Mouse (Mus musculus) kidney, adult 2 months (tissue): ENCODE measurements around the gene Gabbr1. TPM values are rescaled to one million over a fixed set of nuclear protein-coding genes. Genes with fewer than 3 reads are reported as not detected.

Experiments
- DNase-seq: peaks from one replicate; pipeline ENCODE4 v3.0.0; 2021
- H3K27ac ChIP-seq: fragments of 200-500 bp; 2 replicates; pipeline ENCODE4 v1.5.1; 2012; ENCODE audit warnings: low read depth, low read length, control low read depth, inconsistent platforms; ENCODE audit not compliant: insufficient read depth
- H3K27me3 ChIP-seq: fragments of 200-500 bp; replicated peaks from 2 replicates; pipeline ENCODE4 v1.6.1; 2012; ENCODE audit warnings: mild to moderate bottlenecking, moderate library complexity, low read length, inconsistent platforms; ENCODE audit not compliant: control insufficient read depth, insufficient read depth
- H3K36me3 ChIP-seq: fragments of 200-500 bp; 2 replicates; pipeline ENCODE4 v1.6.1; 2012; ENCODE audit warnings: mild to moderate bottlenecking, moderate library complexity, low read length, inconsistent platforms; ENCODE audit not compliant: control insufficient read depth, insufficient read depth
- H3K4me1 ChIP-seq: fragments of 200-500 bp; 2 replicates; pipeline ENCODE4 v1.6.1; 2011; ENCODE audit warnings: low read length; ENCODE audit not compliant: control insufficient read depth, insufficient read depth
- H3K4me3 ChIP-seq: fragments of 200-500 bp; 2 replicates; pipeline ENCODE4 v1.5.1; 2011; ENCODE audit warnings: mild to moderate bottlenecking, low read depth, low read length, control low read depth; ENCODE audit not compliant: insufficient read depth
- CTCF ChIP-seq: fragments of 200-500 bp; conservative IDR thresholded peaks from 2 replicates; pipeline ENCODE4 v1.5.1; 2011; ENCODE audit warnings: low read depth, mild to moderate bottlenecking, control low read depth, low read length, moderate library complexity, mixed read lengths; ENCODE audit not compliant: insufficient read depth, insufficient read length
- POLR2A ChIP-seq: fragments of 200-500 bp; IDR thresholded peaks from one replicate; pipeline ENCODE4 v1.6.1; 2011; ENCODE audit warnings: low read depth, low read length, control low read depth
- WGBS: fragments of 180-500 bp; shearing (Covaris S2); methylation state at CpG from one replicate; pipeline ENCODE4 v1.1.7; 2018; 5-methylcytosine and 5-hydroxymethylcytosine counted together
- polyA plus RNA-seq: library from polyadenylated mRNA; depleted of rRNA; stranded (reverse); fragments of >200 nt; gene quantifications from 2 replicates; pipeline ENCODE4 v1.2.3, GENCODE M21; 2012

The Gabbr1 gene
- polyA plus RNA-seq, 1 experiment, result 21.0 TPM

- under 1% methylated on average over 58 of the region's 58 CpGs for WGBS
- DNase-seq, result peak; percentile 67
Measured at GRCm38 (mm10) chr17:37046312-37047112, 746 bp downstream of the Gabbr1 start.

GRCm38 (mm10) chr17:37047332-37047976 lies 1.7 kb downstream of the Gabbr1 start:
- Histone ChIP-seq H3K4me3 (no peak overlapping the region), H3K4me1 (no peaks in the 10 kb centered on the region; the same call in 1 of the 2 replicates), H3K27ac (no peak overlapping the region), H3K27me3 (no peaks in the 10 kb centered on the region), H3K36me3 (no peaks in the 10 kb centered on the region)
- 60% methylated on average over 19 of the region's 19 CpGs for WGBS
- DNase-seq, result no peak
- no peak for TF ChIP-seq POLR2A
- TF ChIP-seq CTCF, result no peak

More at GRCm38 (mm10) chr17:37046312-37047112, 746 bp downstream of the Gabbr1 start:
- H3K27ac ChIP-seq, result no peak overlapping the region
- no peaks in the 10 kb centered on the region for H3K36me3 ChIP-seq
- H3K4me3 ChIP-seq, result peak overlapping the region; percentile 72
- H3K4me1 ChIP-seq, result no peaks in the 10 kb centered on the region; the same call in 1 of the 2 replicates
- H3K27me3 ChIP-seq, result no peaks in the 10 kb centered on the region
- TF ChIP-seq CTCF (no peak), POLR2A (no peak)

GRCm38 (mm10) chr17:37047981-37048380 lies 2.2 kb downstream of the Gabbr1 start:
- Histone ChIP-seq H3K27ac (no peak overlapping the region), H3K36me3 (no peaks in the 10 kb centered on the region), H3K27me3 (no peaks in the 10 kb centered on the region), H3K4me1 (no peaks in the 10 kb centered on the region; the same call in 1 of the 2 replicates), H3K4me3 (no peak overlapping the region)
- 42% methylated on average over 3 of the region's 3 CpGs for WGBS
- TF ChIP-seq CTCF (no peak), POLR2A (no peak)
- peak; percentile 21 for DNase-seq

- no peak overlapping the region for H3K27ac ChIP-seq
Measured at GRCm38 (mm10) chr17:37048383-37048782, 2.6 kb downstream of the Gabbr1 start.

GRCm38 (mm10) chr17:37049570-37050310 lies 4.0 kb downstream of the Gabbr1 start:
- H3K4me3 ChIP-seq, result peak overlapping the region; percentile 55
- H3K4me1 ChIP-seq, result no peaks in the 10 kb centered on the region; the same call in 1 of the 2 replicates
- TF ChIP-seq POLR2A (no peak), CTCF (peak; percentile 39)
- H3K27me3 ChIP-seq, result no peaks in the 10 kb centered on the region
- no peak overlapping the region for H3K27ac ChIP-seq
- WGBS, result 19% methylated on average over 39 of the region's 39 CpGs
- peak; percentile 60 for DNase-seq
- no peaks in the 10 kb centered on the region for H3K36me3 ChIP-seq

More at GRCm38 (mm10) chr17:37048383-37048782, 2.6 kb downstream of the Gabbr1 start:
- H3K4me3 ChIP-seq, result no peak overlapping the region
- no peak for DNase-seq
- WGBS, result 74% methylated on average over 7 of the region's 7 CpGs
- H3K27me3 ChIP-seq, result no peaks in the 10 kb centered on the region
- no peak for TF ChIP-seq CTCF
- TF ChIP-seq POLR2A, result no peak
- H3K36me3 ChIP-seq, result no peaks in the 10 kb centered on the region
- no peaks in the 10 kb centered on the region; the same call in 1 of the 2 replicates for H3K4me1 ChIP-seq

- peak; percentile 52 for TF ChIP-seq POLR2A
- TF ChIP-seq CTCF, result no peak
- no peak overlapping the region for H3K27ac ChIP-seq
- DNase-seq, result peak; percentile 78
- H3K36me3 ChIP-seq, result no peaks in the 10 kb centered on the region; the same call in 1 of the 2 replicates
- H3K27me3 ChIP-seq, result no peaks in the 10 kb centered on the region
- WGBS, result 5% methylated on average over 21 of the region's 22 CpGs
- H3K4me1 ChIP-seq, result no peaks in the 10 kb centered on the region; the same call in 1 of the 2 replicates
- H3K4me3 ChIP-seq, result peak overlapping the region; percentile 55
Measured at GRCm38 (mm10) chr17:37050399-37050798, 4.6 kb downstream of the Gabbr1 start.
